In genomic region chr3:125938756-125939109, GRCm38 (mm10) we compare ENCODE assay signal across 8 mouse cellular contexts. TPM values are rescaled to one million over a fixed set of nuclear protein-coding genes. Genes with fewer than 3 reads are reported as not detected.
A peak's percentile ranks its signal among the peaks of the same experiment; 100 is the strongest.
DNase-seq lines count a peak whose midpoint lies in the region; ATAC-seq and TF ChIP-seq lines count a peak whose summit lies in the region.

No protein-coding gene starts in this region.

- H3K4me3 ChIP-seq in lung, embryonic 14.5 days (ENCODE audit: low read depth, low read length) = peak overlapping the region; percentile 51
- peak overlapping the region; percentile 57 for H3K4me3 ChIP-seq in embryonic facial prominence, embryonic 12.5 days
- peak overlapping the region; percentile 79 for H3K4me3 ChIP-seq in hindbrain, embryonic 14.5 days (replicated peaks; ENCODE audit: low read length)
- peak overlapping the region; percentile 50 for H3K4me3 ChIP-seq in liver, embryonic 11.5 days (ENCODE audit: low read depth, low read length)

- no peak for TF ChIP-seq CTCF in lung, embryonic 14.5 days (IDR thresholded peaks at IDR 0.05; ENCODE audit: low read depth)

- H3K4me2 ChIP-seq in lung, embryonic 14.5 days = peak overlapping the region; percentile 79
- peak overlapping the region; percentile 92 for H3K4me2 ChIP-seq in embryonic facial prominence, embryonic 12.5 days (replicated peaks)
- H3K4me2 ChIP-seq in hindbrain, embryonic 14.5 days (replicated peaks) = peak overlapping the region; percentile 92
- H3K4me2 ChIP-seq in liver, embryonic 11.5 days = peak overlapping the region; percentile 71

- ATAC-seq in lung, embryonic 14.5 days (ENCODE audit: insufficient read depth) = peak; percentile 80
- peak; percentile 39; the same call in 1 of the 2 replicates for ATAC-seq in embryonic facial prominence, embryonic 12.5 days (ENCODE audit: insufficient number of reproducible peaks, insufficient read depth, low FRiP score, low TSS enrichment)
- ATAC-seq in hindbrain, embryonic 14.5 days (ENCODE audit: low FRiP score) = peak; percentile 87
- ATAC-seq in liver, embryonic 11.5 days (replicated peaks; ENCODE audit: low FRiP score) = peak; percentile 50
- no peak for ATAC-seq in cerebellum, adult (ENCODE audit: insufficient number of reproducible peaks, low FRiP score, low TSS enrichment)

- H3K9ac ChIP-seq in lung, embryonic 14.5 days = no peak overlapping the region
- no peak overlapping the region for H3K9ac ChIP-seq in embryonic facial prominence, embryonic 12.5 days
- peak overlapping the region; percentile 63 for H3K9ac ChIP-seq in hindbrain, embryonic 14.5 days
- no peak overlapping the region for H3K9ac ChIP-seq in liver, embryonic 11.5 days (ENCODE audit: low read depth, low read length)

- no peaks in the 10 kb centered on the region for H3K36me3 ChIP-seq in lung, embryonic 14.5 days (ENCODE audit: insufficient read depth)
- H3K36me3 ChIP-seq in embryonic facial prominence, embryonic 12.5 days = no peaks in the 10 kb centered on the region
- H3K36me3 ChIP-seq in hindbrain, embryonic 14.5 days (replicated peaks; ENCODE audit: control insufficient read depth, insufficient read depth) = no peaks in the 10 kb centered on the region
- H3K36me3 ChIP-seq in liver, embryonic 11.5 days (ENCODE audit: control insufficient read depth, insufficient read depth, low read length) = no peaks in the 10 kb centered on the region

- H3K9me3 ChIP-seq in lung, embryonic 14.5 days (ENCODE audit: low read depth, low read length) = no peaks in the 10 kb centered on the region
- H3K9me3 ChIP-seq in embryonic facial prominence, embryonic 12.5 days = no peaks in the 10 kb centered on the region
- H3K9me3 ChIP-seq in hindbrain, embryonic 14.5 days (ENCODE audit: control insufficient read depth, low read length) = no peaks in the 10 kb centered on the region
- no peaks in the 10 kb centered on the region for H3K9me3 ChIP-seq in liver, embryonic 11.5 days (ENCODE audit: control insufficient read depth, low read length)

- WGBS in lung, embryonic 14.5 days = 0% methylated on average over 24 of the region's 37 CpGs
- WGBS in embryonic facial prominence, embryonic 12.5 days = under 1% methylated on average over 23 of the region's 37 CpGs
- under 1% methylated on average over 31 of the region's 37 CpGs for WGBS in hindbrain, embryonic 14.5 days
- WGBS in liver, embryonic 11.5 days = 1% methylated on average over 16 of the region's 37 CpGs

- H3K27me3 ChIP-seq in lung, embryonic 14.5 days (ENCODE audit: insufficient read depth, low read length) = peaks cover 33% of the 10 kb centered on the region
- H3K27me3 ChIP-seq in embryonic facial prominence, embryonic 12.5 days = peaks cover 33% of the 10 kb centered on the region
- peaks cover 11% of the 10 kb centered on the region; the same call in 1 of the 2 replicates for H3K27me3 ChIP-seq in hindbrain, embryonic 14.5 days (ENCODE audit: control insufficient read depth, insufficient read depth, low read length)
- peaks cover 27% of the 10 kb centered on the region for H3K27me3 ChIP-seq in liver, embryonic 11.5 days (replicated peaks; ENCODE audit: control insufficient read depth, insufficient read depth, low read length)

- DNase-seq in lung, embryonic 14.5 days = peak; percentile 48
- no peak for DNase-seq in lung, postnatal 10 days
- DNase-seq in hindbrain, embryonic 14.5 days (ENCODE audit: low spot score) = no peak
- peak; percentile 47 for DNase-seq in liver, embryonic 11.5 days (ENCODE audit: low spot score)
- peak; percentile 42 for DNase-seq in right cerebral cortex, postnatal 14 days
- no peak for DNase-seq in adrenal gland, adult 8-10 months

- H3K4me1 ChIP-seq in lung, embryonic 14.5 days (ENCODE audit: insufficient read depth) = no peaks in the 10 kb centered on the region
- H3K4me1 ChIP-seq in embryonic facial prominence, embryonic 12.5 days = peaks cover 13% of the 10 kb centered on the region
- no peaks in the 10 kb centered on the region; the same call in 1 of the 2 replicates for H3K4me1 ChIP-seq in hindbrain, embryonic 14.5 days (replicated peaks; ENCODE audit: control insufficient read depth, insufficient read depth, low read length)
- no peaks in the 10 kb centered on the region for H3K4me1 ChIP-seq in liver, embryonic 11.5 days (replicated peaks; ENCODE audit: control insufficient read depth, insufficient read depth, low read length)

- no peak overlapping the region for H3K27ac ChIP-seq in lung, embryonic 14.5 days (ENCODE audit: low read depth)
- no peak overlapping the region for H3K27ac ChIP-seq in embryonic facial prominence, embryonic 12.5 days
- no peak overlapping the region for H3K27ac ChIP-seq in hindbrain, embryonic 14.5 days
- H3K27ac ChIP-seq in liver, embryonic 11.5 days (ENCODE audit: low read depth, low read length) = no peak overlapping the region

RNA-seq across cellular contexts. Expression of gene Ugt8a, which starts 0.3 kb away (rescaled TPM):
- 3.7 and 4.0 TPM in 2 replicates for polyA plus RNA-seq in lung, embryonic 14.5 days (2014; fragmentation: Nextera tagmentation; extraction: Ambion mirVana)
- polyA plus RNA-seq in embryonic facial prominence, embryonic 12.5 days (2016; fragmentation: Nextera tagmentation; extraction: Ambion mirVana) = 1.2 and 1.3 TPM in 2 replicates
- polyA plus RNA-seq in hindbrain, embryonic 14.5 days (2014; fragmentation: Nextera tagmentation; extraction: Ambion mirVana) = 5.8 and 5.9 TPM in 2 replicates
- polyA plus RNA-seq in liver, embryonic 11.5 days (2014; fragmentation: Nextera tagmentation; extraction: Ambion mirVana) = 0.37 and 0.40 TPM in 2 replicates
- total RNA-seq in adrenal gland, adult 8-10 months (2022) = under 1 TPM in 1 of 4 experiments, not detected in 3; 0.30 TPM

Comparison
In these comparisons a context has a peak if more than half of its experiments do, and no peak if none do; other contexts are left out.
1. DNase-seq: peak in lung, embryonic 14.5 days (single experiment), liver, embryonic 11.5 days (single experiment) and right cerebral cortex, postnatal 14 days (single experiment); none in lung, postnatal 10 days (single experiment), hindbrain, embryonic 14.5 days (single experiment) and adrenal gland, adult 8-10 months (single experiment).
2. Peak in every context shown above with its lines, with median percentiles within 50 percentile points of each other: H3K4me2 ChIP-seq and H3K4me3 ChIP-seq.